Mouse (Mus musculus) hematopoietic stem cell, adult 5-6 weeks (primary cell): ENCODE measurements around the gene Popdc3. TPM values are rescaled to one million over a fixed set of nuclear protein-coding genes. Genes with fewer than 3 reads are reported as not detected.

ENCODE experiments used
- ATAC-seq, 2 experiments: fragments of 125-278 bp in 1 of 2; replicated peaks in 1 of 2; 2 replicates each; pipeline ENCODE4 v1.8.0; 2016 to 2017; ENCODE audit warnings: inconsistent platforms in 2 of 2, mild to moderate bottlenecking in 2 of 2, moderate number of reproducible peaks in 2 of 2, low read depth in 1 of 2, moderate TSS enrichment in 1 of 2; ENCODE audit not compliant: low FRiP score in 2 of 2, poor library complexity in 2 of 2, severe bottlenecking in 2 of 2, insufficient read depth in 1 of 2, low TSS enrichment in 1 of 2
- total RNA-seq: library from RNA; stranded (forward); fragments of 172-1452, 232-1000 nt; gene quantifications from 2 replicates; pipeline ENCODE4 v1.2.3, GENCODE M21; 2017

The Popdc3 gene
- total RNA-seq, 1 experiment from 2014 or later, result not detected

- no peak for ATAC-seq
Observed at GRCm38 (mm10) chr10:45181344-45181743, 3.4 kb downstream of the Popdc3 start.

GRCm38 (mm10) chr10:45185457-45185856 lies 7.6 kb downstream of the Popdc3 start:
- ATAC-seq, result no peak

- no peak for ATAC-seq
Observed at GRCm38 (mm10) chr10:45193330-45194310, 15.7 kb downstream of the Popdc3 start.

- no peak for ATAC-seq
Observed at GRCm38 (mm10) chr10:45194531-45194930, 16.6 kb downstream of the Popdc3 start.

- ATAC-seq, result no peak
Observed at GRCm38 (mm10) chr10:45204582-45204981, 26.7 kb downstream of the Popdc3 start.

GRCm38 (mm10) chr10:45210201-45210600 lies 32.3 kb downstream of the Popdc3 start:
- ATAC-seq, result no peak

- ATAC-seq, result no peak
Observed at GRCm38 (mm10) chr10:45216676-45217075, 38.8 kb downstream of the Popdc3 start.

- ATAC-seq, result no peak
Observed at GRCm38 (mm10) chr10:45229954-45230353, 52.1 kb downstream of the Popdc3 start.

- no peak for ATAC-seq
Observed at GRCm38 (mm10) chr10:45233351-45233750, 55.5 kb downstream of the Popdc3 start.

GRCm38 (mm10) chr10:45236304-45236703 lies 58.4 kb downstream of the Popdc3 start:
- no peak for ATAC-seq

GRCm38 (mm10) chr10:45237492-45237891 lies 59.6 kb downstream of the Popdc3 start:
- no peak for ATAC-seq

- peak; percentile 57 to 64; a peak in 3 of 4 replicates for ATAC-seq
Observed at GRCm38 (mm10) chr10:45260477-45260876, 82.6 kb downstream of the Popdc3 start.

GRCm38 (mm10) chr10:45262126-45262525 lies 84.2 kb downstream of the Popdc3 start:
- peak; percentile 34 to 57; a peak in 1 of 4 replicates for ATAC-seq

- ATAC-seq, result peak; percentile 68 to 80
Observed at GRCm38 (mm10) chr10:45276499-45276898, 98.6 kb downstream of the Popdc3 start.

- ATAC-seq, result peak in 1 of 2 experiments; percentile 59; a peak in 2 of 4 replicates
Observed at GRCm38 (mm10) chr10:45276995-45277394, 99.1 kb downstream of the Popdc3 start.

GRCm38 (mm10) chr10:45285651-45286050 lies 107.8 kb downstream of the Popdc3 start:
- peak; percentile 17 to 49; a peak in 2 of 4 replicates for ATAC-seq

GRCm38 (mm10) chr10:45288351-45288750 lies 110.5 kb downstream of the Popdc3 start:
- no peak for ATAC-seq

- 0 out of 4 replicates have a peak, but pooled peaks have one; percentile 25 to 42 for ATAC-seq
Observed at GRCm38 (mm10) chr10:45289218-45290105, 111.6 kb downstream of the Popdc3 start.
